Mouse (Mus musculus) ES-E14 (cell line): ENCODE data around the gene Vps41. TPM values are rescaled to one million over a fixed set of nuclear protein-coding genes. Genes with fewer than 3 reads are reported as not detected.

Experiments used
- DNase-seq: peaks from one replicate; pipeline ENCODE4 v3.0.0-alpha.2; 2013; ENCODE audit warnings: low read depth, low spot score
- H3K27ac ChIP-seq: 2 replicates; pipeline ENCODE4 v1.5.1; 2012; ENCODE audit warnings: low read depth, mild to moderate bottlenecking, low read length, moderate library complexity, mixed read lengths; ENCODE audit not compliant: poor library complexity, insufficient read depth, severe bottlenecking
- H3K36me3 ChIP-seq: 2 replicates; pipeline ENCODE4 v1.6.1; 2012; ENCODE audit warnings: mild to moderate bottlenecking, low read length, moderate library complexity, mixed read lengths; ENCODE audit not compliant: control insufficient read depth, poor library complexity, insufficient read depth, severe bottlenecking
- H3K4me1 ChIP-seq, 2 experiments: fragments of 150-350 bp in 1 of 2; sonication (generic) in 1 of 2; 2 replicates each; pipeline ENCODE4 v1.6.1; 2012; ENCODE audit warnings: low read length in 2 of 2, mild to moderate bottlenecking in 1 of 2, mixed read lengths in 1 of 2; ENCODE audit not compliant: control insufficient read depth in 2 of 2, insufficient read depth in 2 of 2, poor library complexity in 1 of 2
- H3K4me3 ChIP-seq, 2 experiments: fragments of 150-350 bp in 1 of 2; sonication (generic) in 1 of 2; 2 replicates each; pipeline ENCODE4 v1.5.1; 2012; ENCODE audit warnings: low read length in 2 of 2, low read depth in 1 of 2, mild to moderate bottlenecking in 1 of 2, mixed read lengths in 1 of 2; ENCODE audit not compliant: insufficient read depth in 1 of 2, poor library complexity in 1 of 2, severe bottlenecking in 1 of 2
- H3K9ac ChIP-seq: 2 replicates; pipeline ENCODE4 v1.6.1; 2012; ENCODE audit warnings: low read depth, mild to moderate bottlenecking, low read length, mixed read lengths; ENCODE audit not compliant: poor library complexity, insufficient read depth, severe bottlenecking
- H3K9me3 ChIP-seq: fragments of 150-350 bp; sonication (generic); 2 replicates; pipeline ENCODE4 v1.6.1; 2012; ENCODE audit warnings: low read depth, mild to moderate bottlenecking, low read length; ENCODE audit not compliant: control insufficient read depth, insufficient read depth
- CHD2 ChIP-seq: IDR thresholded peaks from 2 replicates; pipeline ENCODE4 v1.6.1; 2014; ENCODE audit warnings: mild to moderate bottlenecking, low read depth, low read length, inconsistent platforms
- HCFC1 ChIP-seq: IDR thresholded peaks from 2 replicates; pipeline ENCODE4 v1.6.1; 2012; ENCODE audit warnings: low read length, inconsistent platforms, borderline replicate concordance; ENCODE audit not compliant: insufficient read depth
- MAFK ChIP-seq: IDR thresholded peaks from 2 replicates; pipeline ENCODE4 v1.6.1; 2014; ENCODE audit warnings: mild to moderate bottlenecking, low read depth, low read length, inconsistent platforms; ENCODE audit not compliant: insufficient read depth
- ZC3H11A ChIP-seq: IDR thresholded peaks from 2 replicates; pipeline ENCODE4 v1.6.1; 2012; ENCODE audit warnings: low read depth, mild to moderate bottlenecking, inconsistent platforms, low read length, borderline replicate concordance
- ZNF384 ChIP-seq: IDR thresholded peaks from 2 replicates; pipeline ENCODE4 v1.6.1; 2012; ENCODE audit warnings: low read depth, low read length, inconsistent platforms
- in situ Hi-C, 2 experiments: fragments of 600-800 bp; cut with MboI; formaldehyde crosslinking; loops; one replicate each; pipeline ENCODE4 v1.15.1; 2025; ENCODE audit warnings: low sequenced_read_pairs in 2 of 2, inconsistent platforms in 1 of 2; ENCODE audit not compliant: unreplicated experiment in 2 of 2
- total RNA-seq: library from RNA; depleted of rRNA; stranded (reverse); fragments of 300-350 nt; gene quantifications from 2 replicates; pipeline ENCODE4 v1.2.3, GENCODE M21; 2012

Gene Vps41
- total RNA-seq, 1 experiment, result 52.4 TPM

DNA sequence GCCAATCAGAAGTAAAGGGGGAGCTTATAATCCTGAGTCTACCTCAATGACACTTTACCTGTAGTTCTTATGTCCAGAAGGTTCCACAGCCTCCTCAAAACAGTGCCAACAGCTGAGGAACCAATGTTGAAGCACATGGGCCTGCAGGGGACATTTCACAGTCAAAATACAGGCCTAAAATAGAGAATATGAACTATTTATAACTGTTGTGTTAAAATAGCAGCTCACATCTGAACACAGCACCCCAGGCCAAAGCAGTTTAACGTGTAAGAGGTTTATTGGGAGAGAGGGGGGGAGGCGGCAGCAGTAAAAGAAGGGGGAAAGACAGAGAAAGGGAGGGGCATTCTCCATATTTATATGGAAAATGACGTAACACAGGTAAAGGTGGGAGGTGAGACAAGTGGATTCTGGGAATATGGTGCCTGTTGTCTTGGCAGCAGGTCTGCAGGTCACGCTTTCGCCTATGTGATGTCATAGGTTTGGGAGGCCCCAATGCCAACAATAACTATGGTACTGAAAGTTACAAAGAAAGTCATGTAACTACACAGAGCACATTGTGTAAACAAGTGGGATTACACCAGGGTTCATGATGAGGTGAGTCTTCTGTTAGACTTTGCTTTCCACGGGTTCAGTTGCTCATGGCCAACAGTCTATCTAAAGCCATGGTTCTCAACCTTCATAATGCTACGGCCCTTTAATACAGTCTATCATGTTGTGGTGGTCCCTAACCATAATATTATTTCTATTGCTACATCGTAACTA, 56.5 kb downstream of the Vps41 start:
- Histone ChIP-seq H3K4me3 (no peak overlapping the region), H3K4me1 (peaks cover 0 to 2% of the 10 kb centered on the region in 2 experiments; a peak in 1 of 4 replicates), H3K9me3 (no peaks in the 10 kb centered on the region), H3K9ac (no peak overlapping the region), H3K27ac (no peak overlapping the region), H3K36me3 (no peaks in the 10 kb centered on the region; the same call in 1 of the 2 replicates)
- TF ChIP-seq HCFC1 (no peak), MAFK (no peak), CHD2 (no peak), ZNF384 (no peak), ZC3H11A (no peak)
- in situ Hi-C loops, result no loop called here
- DNase-seq, result no peak

DNA sequence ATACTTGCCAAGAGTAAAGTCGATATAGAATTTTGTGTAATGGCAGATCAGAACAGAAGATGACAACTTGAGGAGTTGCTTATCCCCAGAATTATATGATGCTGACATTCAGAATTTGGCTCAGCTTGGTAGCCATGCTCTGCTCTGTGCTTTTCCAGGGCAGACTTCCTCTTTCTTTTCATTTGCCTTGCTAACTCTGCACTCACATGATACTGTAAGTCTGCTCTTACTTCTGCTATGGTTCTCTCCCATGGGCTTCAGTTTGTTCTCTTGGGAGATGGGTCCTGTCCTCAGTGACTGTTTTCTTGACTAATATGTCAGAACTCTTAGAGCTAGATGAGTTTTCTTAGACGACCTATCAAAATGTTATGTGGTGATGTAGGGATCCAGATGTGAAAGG, 64.2 kb downstream of the Vps41 start:
- TF ChIP-seq HCFC1, result no peak
- TF ChIP-seq CHD2, result no peak
- no peak for TF ChIP-seq ZNF384
- no peak for TF ChIP-seq MAFK
- no peak for TF ChIP-seq ZC3H11A
- no peak for DNase-seq
- no peaks in the 10 kb centered on the region for H3K9me3 ChIP-seq
- no peak overlapping the region for H3K4me3 ChIP-seq
- in situ Hi-C loops, result no loop called here
- H3K36me3 ChIP-seq, result no peaks in the 10 kb centered on the region
- H3K4me1 ChIP-seq, result no peaks in the 10 kb centered on the region
- H3K9ac ChIP-seq, result no peak overlapping the region
- no peak overlapping the region for H3K27ac ChIP-seq

DNA sequence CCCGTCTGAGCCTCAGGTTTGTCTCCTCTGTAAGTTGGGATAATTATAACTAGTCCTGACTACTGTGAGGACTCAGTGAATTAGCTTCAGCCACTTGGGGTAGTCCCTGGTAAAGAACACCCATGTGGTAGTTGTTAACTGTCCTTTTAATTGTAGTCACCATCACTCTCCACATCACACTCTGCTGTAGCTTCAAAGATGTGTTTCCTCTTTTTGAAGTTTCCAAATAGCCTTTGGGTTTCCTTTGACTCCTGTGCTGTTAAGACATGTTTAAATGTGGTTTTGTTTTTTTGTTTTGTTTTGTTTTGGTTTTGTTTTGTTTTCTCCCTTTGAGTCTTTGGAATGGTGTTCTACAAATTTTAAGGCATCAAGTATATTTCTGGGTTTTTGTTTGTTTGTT, 68.6 kb downstream of the Vps41 start:
- Histone ChIP-seq H3K9ac (no peak overlapping the region), H3K27ac (no peak overlapping the region), H3K36me3 (no peaks in the 10 kb centered on the region), H3K9me3 (no peaks in the 10 kb centered on the region), H3K4me3 (no peak overlapping the region), H3K4me1 (no peaks in the 10 kb centered on the region)
- TF ChIP-seq ZC3H11A (no peak), HCFC1 (no peak), ZNF384 (no peak), CHD2 (no peak), MAFK (no peak)
- in situ Hi-C loops, result no loop called here
- DNase-seq, result no peak

DNA sequence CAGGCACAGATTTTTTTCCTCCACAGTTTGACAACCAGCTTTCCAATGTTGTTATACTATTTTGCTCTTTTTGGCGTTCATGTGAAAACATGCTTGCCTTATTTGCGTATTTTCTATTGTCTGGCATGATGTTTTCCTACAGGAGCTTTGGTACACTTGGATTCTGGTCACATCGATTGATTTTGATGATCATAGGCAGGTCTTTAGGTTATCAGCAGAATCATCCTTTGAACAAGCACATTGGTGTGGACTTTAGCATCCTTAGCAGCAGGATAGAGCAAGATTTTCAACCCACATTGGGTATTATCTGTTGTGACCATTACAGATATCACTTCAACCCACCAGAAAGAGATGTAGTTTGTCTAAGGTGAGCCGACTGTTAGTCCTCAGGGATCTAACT, 71.0 kb downstream of the Vps41 start:
- in situ Hi-C loops, result no loop called here
- no peak overlapping the region for H3K9ac ChIP-seq
- H3K4me3 ChIP-seq, result no peak overlapping the region
- no peaks in the 10 kb centered on the region for H3K4me1 ChIP-seq
- TF ChIP-seq ZC3H11A (no peak), ZNF384 (no peak), MAFK (no peak), CHD2 (no peak), HCFC1 (no peak)
- DNase-seq, result no peak
- no peaks in the 10 kb centered on the region; the same call in 1 of the 2 replicates for H3K36me3 ChIP-seq
- no peak overlapping the region for H3K27ac ChIP-seq
- H3K9me3 ChIP-seq, result no peaks in the 10 kb centered on the region

DNA sequence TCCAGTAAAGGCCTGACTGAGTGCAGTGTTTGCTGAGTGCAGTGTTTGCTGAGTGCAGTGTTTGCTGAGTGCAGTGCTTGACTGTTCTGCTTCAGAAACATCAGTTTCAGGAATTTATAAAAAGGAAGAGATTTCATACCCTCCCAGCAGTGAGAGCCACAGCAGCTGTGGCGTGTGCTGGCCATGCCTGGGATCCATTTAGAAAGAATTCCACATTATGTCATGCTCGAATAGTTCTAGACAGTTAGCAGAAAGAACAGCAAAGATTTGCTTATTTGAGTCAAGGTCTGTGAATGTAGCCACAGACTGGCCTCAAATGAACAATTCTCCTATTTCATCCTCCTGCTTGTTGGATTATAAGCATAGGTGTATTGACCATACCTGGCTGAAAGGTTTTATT, 71.6 kb downstream of the Vps41 start:
- DNase-seq, result no peak
- H3K36me3 ChIP-seq, result no peaks in the 10 kb centered on the region; the same call in 1 of the 2 replicates
- in situ Hi-C loops, result no loop called here
- H3K9ac ChIP-seq, result no peak overlapping the region
- no peaks in the 10 kb centered on the region for H3K4me1 ChIP-seq
- TF ChIP-seq CHD2, result no peak
- H3K4me3 ChIP-seq, result no peak overlapping the region
- H3K9me3 ChIP-seq, result no peaks in the 10 kb centered on the region
- no peak overlapping the region for H3K27ac ChIP-seq
